Mouse (Mus musculus): ENCODE data around the gene Nat8f2. TPM values are rescaled to one million over a fixed set of nuclear protein-coding genes. Genes with fewer than 3 reads are reported as not detected.
"Not testable (repeated sequence)": the region's sequence is repeated elsewhere in the genome, so short reads cannot be mapped to it uniquely, and the experiment has no call there.

The Nat8f2 gene
- 0.04 and 0.45 TPM in 2 replicates for polyA plus RNA-seq (2012; rRNA removed)

GRCm38 (mm10) chr6:85869006-85869405 is at the start of gene Nat8f2:
TSS of gene Nat8f2 (minus strand) at chr6:85869158.
- H3K27ac ChIP-seq (ENCODE audit: control insufficient read depth, insufficient read depth, low read length); H3K27me3 ChIP-seq (ENCODE audit: control insufficient read depth, insufficient read depth, low read length); H3K4me1 ChIP-seq (replicated peaks; ENCODE audit: control insufficient read depth, insufficient read depth, low read length); DNase-seq; H3K36me3 ChIP-seq (ENCODE audit: control insufficient read depth, insufficient read depth, low read length); H3K4me3 ChIP-seq (ENCODE audit: control insufficient read depth, insufficient read depth, low read length): not testable (repeated sequence)
- whole genome bisulfite sequencing = 92% methylated on average over 5 of the region's 5 CpGs

DNA sequence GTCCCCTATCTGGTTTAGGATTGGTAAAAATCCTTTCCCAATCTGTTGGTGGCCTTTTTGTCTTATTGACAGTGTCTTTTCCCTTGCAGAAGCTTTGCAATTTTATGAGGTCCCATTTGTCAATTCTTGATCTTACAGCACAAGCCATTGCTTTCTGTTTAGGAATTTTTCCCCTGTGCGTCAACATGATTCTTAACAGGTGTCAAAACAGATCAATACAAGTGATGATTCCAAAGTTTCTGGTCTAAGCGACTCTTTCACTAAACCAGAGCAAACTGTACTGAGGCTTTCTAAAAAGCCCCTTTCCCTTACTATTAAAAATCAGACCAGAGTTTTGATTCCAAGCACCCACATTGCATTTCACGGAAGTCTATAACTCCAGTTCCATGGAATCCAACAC is 49.4 kb upstream of the Nat8f2 start:
- H3K27ac ChIP-seq (ENCODE audit: control insufficient read depth, insufficient read depth, low read length); DNase-seq; H3K4me1 ChIP-seq (replicated peaks; ENCODE audit: control insufficient read depth, insufficient read depth, low read length); H3K4me3 ChIP-seq (ENCODE audit: control insufficient read depth, insufficient read depth, low read length); H3K27me3 ChIP-seq (ENCODE audit: control insufficient read depth, insufficient read depth, low read length); H3K36me3 ChIP-seq (ENCODE audit: control insufficient read depth, insufficient read depth, low read length): not testable (repeated sequence)
- WGBS = over 99% methylated on average over 3 of the region's 3 CpGs

GRCm38 (mm10) chr6:85916596-85916995 is 47.6 kb upstream of the Nat8f2 start:
- no peak for TF ChIP-seq POLR2A (IDR thresholded peaks at IDR 0.05; ENCODE audit: control insufficient read depth, extremely low read depth, insufficient read depth, low read length, poor library complexity)
- no peak for TF ChIP-seq CTCF (IDR thresholded peaks at IDR 0.05; ENCODE audit: borderline replicate concordance, control insufficient read depth, extremely low read depth, insufficient read depth, low read length, poor library complexity)
- H3K27ac ChIP-seq (ENCODE audit: control insufficient read depth, insufficient read depth, low read length) = no peak overlapping the region
- DNase-seq = no peak
- H3K4me3 ChIP-seq (ENCODE audit: control insufficient read depth, insufficient read depth, low read length) = no peak overlapping the region
- no peaks in the 10 kb centered on the region for H3K36me3 ChIP-seq (ENCODE audit: control insufficient read depth, insufficient read depth, low read length)
- 90% methylated on average over 6 of the region's 6 CpGs for WGBS
- no peaks in the 10 kb centered on the region for H3K27me3 ChIP-seq (ENCODE audit: control insufficient read depth, insufficient read depth, low read length)
- H3K4me1 ChIP-seq (replicated peaks; ENCODE audit: control insufficient read depth, insufficient read depth, low read length) = peaks cover 8% of the 10 kb centered on the region; the same call in 1 of the 2 replicates

DNA sequence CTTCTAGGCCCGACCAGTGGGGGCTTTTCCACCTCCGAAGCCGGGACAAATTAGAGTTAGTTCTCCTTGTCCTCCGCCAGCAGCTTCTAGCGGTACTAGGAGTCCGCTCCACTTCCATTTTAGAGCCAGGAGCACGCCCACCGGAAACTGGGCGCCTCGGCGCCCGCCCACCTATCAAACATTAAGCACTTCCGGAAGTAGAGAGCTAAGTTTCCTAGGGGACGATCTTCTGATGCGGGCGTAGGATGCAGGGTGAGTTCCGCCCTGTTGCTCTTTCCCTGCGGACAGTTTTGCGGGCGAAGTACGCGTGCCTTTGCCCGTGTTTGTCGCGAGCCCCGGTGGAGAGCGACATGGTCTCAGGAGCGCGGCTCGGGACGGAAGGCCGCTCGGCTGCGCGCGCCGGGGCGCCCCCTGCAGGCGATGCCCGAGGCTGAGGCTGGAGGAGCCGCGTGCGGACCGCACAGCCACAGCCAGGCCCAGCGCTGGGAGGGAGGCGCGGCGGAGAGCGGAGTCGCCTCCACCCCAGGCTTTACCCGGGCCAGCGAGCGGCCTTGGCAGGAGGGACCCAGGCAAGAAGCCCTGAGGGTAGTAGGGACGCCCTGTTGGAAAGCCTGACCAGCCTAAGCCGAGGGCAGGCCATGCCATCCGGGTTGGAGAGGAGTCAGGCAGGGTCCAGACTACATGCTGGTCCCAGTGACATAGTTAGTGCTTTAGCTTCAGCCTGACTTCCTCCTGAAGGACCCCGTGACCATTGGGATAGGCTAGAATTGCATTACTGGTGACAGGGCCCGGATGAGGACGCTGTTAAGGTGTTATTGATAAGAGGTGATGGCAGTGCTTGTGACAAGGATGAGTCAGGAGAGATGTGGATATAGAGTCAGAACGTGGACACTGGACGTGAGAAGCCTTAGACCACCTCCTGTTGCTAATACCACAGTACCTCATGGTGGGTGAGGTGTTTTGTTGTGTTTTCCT is 46.9 kb upstream of the Nat8f2 start, which contains the start of gene Nat8f1:
TSS of gene Nat8f1 (minus strand) at position 149 of the 975 bp plus-strand sequence.
- TF ChIP-seq POLR2A (IDR thresholded peaks at IDR 0.05; ENCODE audit: control insufficient read depth, extremely low read depth, insufficient read depth, low read length, poor library complexity) (0 out of 2 replicates have a peak, but pooled peaks have one; percentile 14), CTCF (IDR thresholded peaks at IDR 0.05; ENCODE audit: borderline replicate concordance, control insufficient read depth, extremely low read depth, insufficient read depth, low read length, poor library complexity) (peak; percentile 95)
- not testable (repeated sequence) for H3K36me3 ChIP-seq (ENCODE audit: control insufficient read depth, insufficient read depth, low read length); H3K27me3 ChIP-seq (ENCODE audit: control insufficient read depth, insufficient read depth, low read length); H3K4me1 ChIP-seq (replicated peaks; ENCODE audit: control insufficient read depth, insufficient read depth, low read length)
- peak within 1 kb of the TSS; percentile 70 for H3K27ac ChIP-seq (ENCODE audit: control insufficient read depth, insufficient read depth, low read length)
- 2% methylated on average over 61 of the region's 61 CpGs for WGBS
- peak; percentile 82 for DNase-seq
- H3K4me3 ChIP-seq (ENCODE audit: control insufficient read depth, insufficient read depth, low read length) = peak within 1 kb of the TSS; percentile 91

DNA sequence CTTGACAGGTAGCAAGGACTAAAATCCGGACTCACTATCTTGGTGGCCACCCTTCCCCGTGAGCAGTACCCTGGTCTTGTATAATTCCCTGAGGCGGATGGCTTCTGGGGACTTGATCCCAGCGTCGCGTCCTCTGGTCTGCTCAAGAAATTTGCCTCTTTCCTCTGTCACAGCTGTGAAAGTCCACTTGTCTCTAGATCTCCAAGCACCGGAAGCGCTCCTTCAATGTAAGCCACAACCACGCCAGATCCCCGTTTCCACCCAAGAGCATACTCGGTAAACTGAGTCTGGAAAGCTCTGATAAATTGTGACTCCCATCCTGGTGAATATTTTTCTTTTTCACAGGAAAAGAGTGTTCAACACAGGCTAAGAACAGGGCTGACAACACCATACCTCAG is 46.2 kb upstream of the Nat8f2 start:
- H3K36me3 ChIP-seq (ENCODE audit: control insufficient read depth, insufficient read depth, low read length) = no peaks in the 10 kb centered on the region
- H3K27ac ChIP-seq (ENCODE audit: control insufficient read depth, insufficient read depth, low read length) = peak overlapping the region; percentile 70; the same call in 1 of the 2 replicates
- TF ChIP-seq CTCF (IDR thresholded peaks at IDR 0.05; ENCODE audit: borderline replicate concordance, control insufficient read depth, extremely low read depth, insufficient read depth, low read length, poor library complexity) = no peak
- H3K27me3 ChIP-seq (ENCODE audit: control insufficient read depth, insufficient read depth, low read length) = no peaks in the 10 kb centered on the region
- DNase-seq = no peak
- WGBS = 2% methylated on average over 11 of the region's 11 CpGs
- peak overlapping the region; percentile 91 for H3K4me3 ChIP-seq (ENCODE audit: control insufficient read depth, insufficient read depth, low read length)
- H3K4me1 ChIP-seq (replicated peaks; ENCODE audit: control insufficient read depth, insufficient read depth, low read length) = peaks cover 8% of the 10 kb centered on the region; the same call in 1 of the 2 replicates

- H3K27me3 ChIP-seq (ENCODE audit: control insufficient read depth, insufficient read depth, low read length) = no peaks in the 10 kb centered on the region
- H3K27ac ChIP-seq (ENCODE audit: control insufficient read depth, insufficient read depth, low read length) = no peak within 1 kb of the TSS
- H3K36me3 ChIP-seq (ENCODE audit: control insufficient read depth, insufficient read depth, low read length) = no peaks in the 10 kb centered on the region
- H3K4me3 ChIP-seq (ENCODE audit: control insufficient read depth, insufficient read depth, low read length) = no peak within 1 kb of the TSS
- WGBS = 73% methylated on average over 3 of the region's 3 CpGs
- no peak for DNase-seq
- no peak for TF ChIP-seq POLR2A (IDR thresholded peaks at IDR 0.05; ENCODE audit: control insufficient read depth, extremely low read depth, insufficient read depth, low read length, poor library complexity)
- no peak for TF ChIP-seq CTCF (IDR thresholded peaks at IDR 0.05; ENCODE audit: borderline replicate concordance, control insufficient read depth, extremely low read depth, insufficient read depth, low read length, poor library complexity)
- peaks cover 8% of the 10 kb centered on the region; the same call in 1 of the 2 replicates for H3K4me1 ChIP-seq (replicated peaks; ENCODE audit: control insufficient read depth, insufficient read depth, low read length)
Measured at GRCm38 (mm10) chr6:85911587-85911986, 42.6 kb upstream of the Nat8f2 start, which contains the start of gene Tprkb. TSS of gene Tprkb (plus strand) at chr6:85911865.

GRCm38 (mm10) chr6:85909704-85910103 is 40.7 kb upstream of the Nat8f2 start:
- 100% methylated on average over 1 of the region's 1 CpGs for WGBS
- H3K27me3 ChIP-seq (ENCODE audit: control insufficient read depth, insufficient read depth, low read length) = no peaks in the 10 kb centered on the region
- TF ChIP-seq CTCF (IDR thresholded peaks at IDR 0.05; ENCODE audit: borderline replicate concordance, control insufficient read depth, extremely low read depth, insufficient read depth, low read length, poor library complexity) (no peak), POLR2A (IDR thresholded peaks at IDR 0.05; ENCODE audit: control insufficient read depth, extremely low read depth, insufficient read depth, low read length, poor library complexity) (no peak)
- no peaks in the 10 kb centered on the region for H3K4me1 ChIP-seq (replicated peaks; ENCODE audit: control insufficient read depth, insufficient read depth, low read length)
- no peak for DNase-seq
- H3K4me3 ChIP-seq (ENCODE audit: control insufficient read depth, insufficient read depth, low read length) = no peak overlapping the region
- H3K27ac ChIP-seq (ENCODE audit: control insufficient read depth, insufficient read depth, low read length) = no peak overlapping the region
- no peaks in the 10 kb centered on the region for H3K36me3 ChIP-seq (ENCODE audit: control insufficient read depth, insufficient read depth, low read length)
